Mouse (Mus musculus) layer of hippocampus, adult 2 months (tissue): ENCODE measurements around the gene Rgs8. TPM values are rescaled to one million over a fixed set of nuclear protein-coding genes. Genes with fewer than 3 reads are reported as not detected.
A peak's percentile ranks its signal among the peaks of the same experiment; 100 is the strongest.

Source experiments
- DNase-seq, 2 experiments: peaks; one replicate each; pipeline ENCODE4 v3.0.0; 2022; ENCODE audit warnings: low spot score in 2 of 2
- H3K27ac ChIP-seq: fragments of 200-600 bp; 2 replicates; pipeline ENCODE4 v1.8.1; 2022
- H3K4me3 ChIP-seq: fragments of 200-600 bp; 2 replicates; pipeline ENCODE4 v1.8.1; 2022; ENCODE audit warnings: mild to moderate bottlenecking
- CTCF ChIP-seq: fragments of 200-600 bp; conservative IDR thresholded peaks from 2 replicates; pipeline ENCODE4 v1.8.1; 2022; ENCODE audit warnings: antibody characterized with exemption, mild to moderate bottlenecking, moderate library complexity
- long read RNA-seq, 2 experiments: library from polyadenylated mRNA; stranded (forward); transcript quantifications; one replicate each; pipeline ENCODE4 v2.0.0; 2021; ENCODE audit warnings: borderline mapping rate in 2 of 2
- total RNA-seq, 2 experiments: library from RNA; stranded (reverse); gene quantifications; 2 replicates each; pipeline ENCODE4 v1.2.3; 2021

Rgs8 gene
- 10 to 100 TPM; 74.0 to 75.2 TPM for total RNA-seq
- long read RNA-seq, experiment 1, full-length matches to known transcripts = 6 of 34 reads
- long read RNA-seq, experiment 1, partial matches to known transcripts = 2 of 34 reads
- long read RNA-seq, experiment 1, other reads (novel, unspliced or antisense) = 26 of 34 reads
- long read RNA-seq, experiment 2, full-length matches to known transcripts = 10 of 35 reads
- long read RNA-seq, experiment 2, partial matches to known transcripts = 3 of 35 reads
- long read RNA-seq, experiment 2, other reads (novel, unspliced or antisense) = 22 of 35 reads

DNA sequence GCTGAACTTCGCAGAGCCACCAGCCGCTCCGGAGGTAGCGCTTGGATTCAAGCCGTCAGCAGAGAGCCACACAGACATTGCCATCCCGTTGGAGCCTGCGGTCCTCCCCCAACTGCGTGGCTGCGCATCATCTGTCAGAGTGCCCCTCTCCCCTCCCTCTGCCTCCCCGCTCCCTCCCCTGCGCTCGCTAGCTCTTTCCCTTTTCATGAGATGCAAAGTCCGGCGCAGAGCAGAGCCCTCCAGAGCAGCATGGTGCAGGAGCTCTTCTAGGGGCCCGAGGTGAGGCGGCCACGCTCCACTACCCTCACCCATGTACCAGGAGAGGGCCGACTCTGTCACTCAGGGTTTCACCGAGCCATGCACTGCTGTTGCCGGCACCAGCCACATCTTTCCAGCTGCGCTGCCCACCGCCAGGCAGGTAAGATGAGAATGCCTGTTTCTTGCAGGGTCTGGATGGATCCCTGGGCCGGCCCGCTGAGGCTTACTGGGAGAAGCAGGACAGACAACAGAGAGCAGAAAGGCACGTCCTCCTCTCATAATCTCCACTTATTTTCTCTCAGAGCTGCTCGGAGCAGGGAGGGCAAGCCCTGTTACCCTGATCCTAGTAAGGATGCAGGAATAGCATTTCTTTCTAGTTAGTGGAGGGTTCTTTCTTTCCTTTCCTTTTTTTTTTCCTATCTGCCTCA lies at the start of gene Rgs8:
TSS of gene Rgs8 (plus strand) at position 88 of the 686 bp plus-strand sequence.
- Histone ChIP-seq H3K4me3 (peak within 1 kb of the TSS; percentile 67), H3K27ac (peak within 1 kb of the TSS; percentile 94)
- TF ChIP-seq CTCF = no peak
- peak in 1 of 2 experiments; percentile 51 for DNase-seq

GRCm38 (mm10) chr1:153617340-153617830 lies 35.4 kb upstream of the Rgs8 start:
- Histone ChIP-seq H3K27ac (no peak overlapping the region), H3K4me3 (no peak overlapping the region)
- TF ChIP-seq CTCF = no peak
- no peak for DNase-seq

GRCm38 (mm10) chr1:153623036-153623435 lies 29.8 kb upstream of the Rgs8 start:
- no peak for DNase-seq
- TF ChIP-seq CTCF = no peak
- Histone ChIP-seq H3K4me3 (no peak overlapping the region), H3K27ac (no peak overlapping the region)

- H3K27ac ChIP-seq = no peak overlapping the region
- no peak for DNase-seq
- no peak overlapping the region for H3K4me3 ChIP-seq
- no peak for TF ChIP-seq CTCF
Measured at GRCm38 (mm10) chr1:153632686-153633085, 20.1 kb upstream of the Rgs8 start.

GRCm38 (mm10) chr1:153635056-153635455 lies 17.8 kb upstream of the Rgs8 start:
- no peak for DNase-seq
- H3K27ac ChIP-seq = no peak overlapping the region
- no peak overlapping the region for H3K4me3 ChIP-seq
- no peak for TF ChIP-seq CTCF

- Histone ChIP-seq H3K27ac (no peak overlapping the region), H3K4me3 (no peak overlapping the region)
- peak; percentile 39 to 47 for DNase-seq
- TF ChIP-seq CTCF = no peak
Measured at GRCm38 (mm10) chr1:153635521-153635920, 17.3 kb upstream of the Rgs8 start.

DNA sequence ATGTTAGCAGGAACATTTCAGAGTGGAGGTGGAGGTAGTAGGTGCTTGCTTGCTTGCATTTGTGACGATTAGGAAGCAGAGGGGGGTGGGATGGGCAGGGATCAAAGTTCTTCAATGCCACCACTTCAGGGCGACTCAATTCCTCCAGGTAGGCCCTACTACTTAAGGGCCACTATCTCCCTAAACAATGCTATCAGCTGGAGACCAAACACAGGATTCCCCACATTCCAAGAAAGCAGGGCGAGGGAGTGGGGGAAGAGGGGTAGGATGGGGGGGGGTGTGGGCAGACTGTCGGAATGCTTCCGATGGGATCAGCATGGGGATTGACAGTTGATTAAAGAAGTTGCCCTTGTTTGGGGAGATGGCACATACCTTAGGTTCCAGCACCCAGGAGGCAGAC lies 16.0 kb upstream of the Rgs8 start:
- Histone ChIP-seq H3K27ac (no peak overlapping the region), H3K4me3 (no peak overlapping the region)
- no peak for TF ChIP-seq CTCF
- DNase-seq = no peak

DNA sequence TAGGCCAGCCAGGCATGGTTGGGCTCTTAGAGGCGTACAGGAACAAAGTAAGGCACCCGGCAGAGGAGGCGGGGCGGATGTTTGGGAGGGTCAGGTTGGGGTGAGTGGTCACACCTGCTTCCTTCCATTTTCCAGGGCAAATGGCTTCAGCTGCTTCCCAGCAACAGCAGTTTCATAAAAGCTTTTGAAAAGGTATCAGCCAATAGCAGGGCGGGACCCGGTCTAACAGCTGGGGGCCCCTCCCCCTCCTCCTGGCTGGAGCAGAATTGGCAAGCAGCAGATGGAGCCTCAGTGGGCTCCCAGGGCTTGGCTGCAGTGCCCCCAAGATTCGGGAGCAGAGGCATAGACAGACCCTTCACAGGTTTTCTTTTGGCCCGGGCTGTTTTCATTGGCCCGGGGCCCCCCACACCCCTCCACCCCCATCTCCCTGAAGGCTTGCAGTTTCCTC lies 11.3 kb upstream of the Rgs8 start:
- no peak for DNase-seq
- no peak for TF ChIP-seq CTCF
- H3K4me3 ChIP-seq = peak overlapping the region; percentile 7; the same call in 1 of the 2 replicates
- H3K27ac ChIP-seq = no peak overlapping the region

GRCm38 (mm10) chr1:153641940-153642501 lies 10.8 kb upstream of the Rgs8 start:
- Histone ChIP-seq H3K4me3 (peak overlapping the region; percentile 7; the same call in 1 of the 2 replicates), H3K27ac (no peak overlapping the region)
- DNase-seq = no peak
- TF ChIP-seq CTCF = no peak

GRCm38 (mm10) chr1:153653674-153654073 lies 849 bp downstream of the Rgs8 start:
- Histone ChIP-seq H3K27ac (peak overlapping the region; percentile 94), H3K4me3 (peak overlapping the region; percentile 67)
- no peak for DNase-seq
- no peak for TF ChIP-seq CTCF

DNA sequence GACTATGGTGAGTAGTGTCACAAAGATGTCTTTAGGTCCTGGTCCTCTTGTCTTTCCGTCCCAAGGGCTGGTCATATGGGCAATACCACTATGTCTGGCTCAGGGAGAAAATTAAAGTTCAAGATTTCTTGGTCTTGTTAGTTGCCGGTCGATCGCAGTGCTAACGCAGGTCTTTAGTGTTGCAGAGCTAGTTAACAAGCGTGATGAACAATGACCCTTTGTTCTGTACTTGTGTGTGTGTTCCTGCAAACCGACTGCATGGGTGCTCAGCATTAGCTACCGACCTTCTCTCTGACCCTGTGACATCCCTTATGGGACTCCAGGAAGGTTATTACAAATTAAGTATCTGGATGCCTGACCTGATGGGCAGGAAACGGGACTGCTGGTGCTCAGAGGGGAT lies 6.8 kb downstream of the Rgs8 start:
- no peak for DNase-seq
- Histone ChIP-seq H3K27ac (peak overlapping the region; percentile 44; the same call in 1 of the 2 replicates), H3K4me3 (no peak overlapping the region; the same call in 1 of the 2 replicates)
- TF ChIP-seq CTCF = no peak

- Histone ChIP-seq H3K4me3 (peak overlapping the region; percentile 42), H3K27ac (peak overlapping the region; percentile 88)
- no peak for TF ChIP-seq CTCF
Measured at GRCm38 (mm10) chr1:153660982-153661688, 8.3 kb downstream of the Rgs8 start.

DNA sequence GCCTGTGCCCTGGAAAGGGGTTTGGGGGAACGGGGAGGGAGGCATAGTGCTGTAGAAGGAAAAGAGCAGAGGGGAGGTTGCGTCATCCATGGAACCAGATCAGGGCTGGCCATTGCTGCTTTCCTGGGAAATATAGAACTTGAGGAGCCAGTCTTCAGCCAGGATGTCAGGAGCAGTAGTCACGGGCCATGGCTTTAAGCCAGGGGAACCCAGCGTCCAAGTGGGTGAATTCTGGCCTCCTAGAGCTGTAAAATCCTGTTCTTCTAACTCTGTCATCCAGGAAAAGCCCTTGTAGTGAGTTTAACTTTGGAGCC lies 8.8 kb downstream of the Rgs8 start:
- H3K4me3 ChIP-seq = peak overlapping the region; percentile 42; the same call in 1 of the 2 replicates
- DNase-seq = no peak
- TF ChIP-seq CTCF = no peak

More at GRCm38 (mm10) chr1:153660982-153661688, 8.3 kb downstream of the Rgs8 start:
- no peak for DNase-seq

More for the DNA sequence above, 8.8 kb downstream of the Rgs8 start:
- H3K27ac ChIP-seq = peak overlapping the region; percentile 88
